Mouse (Mus musculus) MEL (cell line): Measurements from ENCODE around the gene Smo. TPM values are rescaled to one million over a fixed set of nuclear protein-coding genes. Genes with fewer than 3 reads are reported as not detected.

Source experiments
- DNase-seq: peaks from one replicate; pipeline ENCODE4 v3.0.0; 2011; ENCODE audit warnings: low read depth, low spot score
- H3K27ac ChIP-seq: 2 replicates; pipeline ENCODE4 v1.5.1; 2012; ENCODE audit warnings: low read depth, mild to moderate bottlenecking, control low read depth, low read length, moderate library complexity; ENCODE audit not compliant: control insufficient read depth
- H3K27me3 ChIP-seq, 2 experiments: fragments of 150-350 bp in 1 of 2; sonication (generic) in 1 of 2; 2 replicates each; pipeline ENCODE4 v1.6.1; 2012; ENCODE audit warnings: low read length in 2 of 2, mild to moderate bottlenecking in 2 of 2, improper control_type of control experiment in 1 of 2, moderate library complexity in 1 of 2; ENCODE audit not compliant: insufficient read depth in 2 of 2, control insufficient read depth in 1 of 2
- H3K36me3 ChIP-seq, 2 experiments: 2 replicates each; pipeline ENCODE4 v1.6.1; 2012 to 2014; ENCODE audit warnings: low read length in 2 of 2, improper control_type of control experiment in 1 of 2, inconsistent platforms in 1 of 2, mild to moderate bottlenecking in 1 of 2; ENCODE audit not compliant: insufficient read depth in 2 of 2, control insufficient read depth in 1 of 2
- H3K4me1 ChIP-seq, 2 experiments: fragments of 150-350 bp in 1 of 2; sonication (generic) in 1 of 2; 2 replicates each; pipeline ENCODE4 v1.6.1; 2012; ENCODE audit warnings: low read length in 2 of 2, improper control_type of control experiment in 1 of 2, mild to moderate bottlenecking in 1 of 2; ENCODE audit not compliant: insufficient read depth in 2 of 2, control insufficient read depth in 1 of 2
- H3K4me3 ChIP-seq, 2 experiments: fragments of 150-350 bp in 1 of 2; sonication (generic) in 1 of 2; 2 replicates each; pipeline ENCODE4 v1.5.1; 2012; ENCODE audit warnings: low read depth in 2 of 2, low read length in 2 of 2, mild to moderate bottlenecking in 2 of 2, moderate library complexity in 2 of 2, control low read depth in 1 of 2, improper control_type of control experiment in 1 of 2; ENCODE audit not compliant: control insufficient read depth in 1 of 2, insufficient read depth in 1 of 2
- H3K79me2 ChIP-seq: 2 replicates; pipeline ENCODE4 v1.6.1; 2012; ENCODE audit warnings: mild to moderate bottlenecking, low read length, moderate library complexity; ENCODE audit not compliant: control insufficient read depth, poor library complexity, insufficient read depth
- H3K9ac ChIP-seq: 2 replicates; pipeline ENCODE4 v1.6.1; 2012; ENCODE audit warnings: low read depth, mild to moderate bottlenecking, control low read depth, low read length, moderate library complexity; ENCODE audit not compliant: control insufficient read depth, poor library complexity, severe bottlenecking
- H3K9me3 ChIP-seq: fragments of 150-350 bp; sonication (generic); replicated peaks from 2 replicates; pipeline ENCODE4 v1.6.1; 2012; ENCODE audit warnings: mild to moderate bottlenecking, low read length, improper control_type of control experiment, moderate library complexity; ENCODE audit not compliant: insufficient read depth
- BHLHE40 ChIP-seq: IDR thresholded peaks from 2 replicates; pipeline ENCODE4 v1.6.1; 2012; ENCODE audit warnings: low read depth, mild to moderate bottlenecking, inconsistent platforms, low read length, improper control_type of control experiment, borderline replicate concordance
- CHD1 ChIP-seq: IDR thresholded peaks from 2 replicates; pipeline ENCODE4 v1.6.1; 2012; ENCODE audit warnings: low read depth, mild to moderate bottlenecking, inconsistent platforms, low read length, improper control_type of control experiment
- CHD2 ChIP-seq: IDR thresholded peaks from 2 replicates; pipeline ENCODE4 v1.6.1; 2011; ENCODE audit warnings: low read length, improper control_type of control experiment
- CTCF ChIP-seq, 3 experiments: IDR thresholded peaks in 2 of 3; conservative IDR thresholded peaks in 1 of 3; 2 replicates each; pipeline ENCODE4 v1.5.1; 2011 to 2012; ENCODE audit warnings: low read length in 3 of 3, low read depth in 2 of 3, mild to moderate bottlenecking in 2 of 3, improper control_type of control experiment in 1 of 3, inconsistent platforms in 1 of 3, mixed read lengths in 1 of 3, moderate library complexity in 1 of 3; ENCODE audit not compliant: control insufficient read depth in 1 of 3, insufficient read depth in 1 of 3, poor library complexity in 1 of 3, severe bottlenecking in 1 of 3
- E2F4 ChIP-seq: IDR thresholded peaks from 2 replicates; pipeline ENCODE4 v1.6.1; 2011; ENCODE audit warnings: low read depth, low read length, improper control_type of control experiment, borderline replicate concordance
- ELF1 ChIP-seq: IDR thresholded peaks from 2 replicates; pipeline ENCODE4 v1.6.1; 2014; ENCODE audit warnings: low read depth, mild to moderate bottlenecking, inconsistent platforms, low read length, improper control_type of control experiment, moderate library complexity
- EP300 ChIP-seq, 2 experiments: IDR thresholded peaks; 2 replicates each; pipeline ENCODE4 v1.6.1; 2011; ENCODE audit warnings: improper control_type of control experiment in 2 of 2, low read length in 2 of 2, low read depth in 1 of 2, mild to moderate bottlenecking in 1 of 2
- ETS1 ChIP-seq: IDR thresholded peaks from 2 replicates; pipeline ENCODE4 v1.6.1; 2012; ENCODE audit warnings: low read depth, mild to moderate bottlenecking, inconsistent platforms, low read length, improper control_type of control experiment, moderate library complexity
- GABPA ChIP-seq: IDR thresholded peaks from 2 replicates; pipeline ENCODE4 v1.6.1; 2012; ENCODE audit warnings: low read depth, mild to moderate bottlenecking, inconsistent platforms, low read length, improper control_type of control experiment, moderate library complexity
- GATA1 ChIP-seq: IDR thresholded peaks from 2 replicates; pipeline ENCODE4 v1.6.1; 2011; ENCODE audit warnings: low read depth, low read length, improper control_type of control experiment
- HCFC1 ChIP-seq: IDR thresholded peaks from 2 replicates; pipeline ENCODE4 v1.6.1; 2012; ENCODE audit warnings: low read depth, mild to moderate bottlenecking, inconsistent platforms, low read length, improper control_type of control experiment, moderate library complexity
- JUND ChIP-seq: IDR thresholded peaks from 2 replicates; pipeline ENCODE4 v1.6.1; 2011; ENCODE audit warnings: low read depth, mild to moderate bottlenecking, improper control_type of control experiment, low read length
- KAT2A ChIP-seq: conservative IDR thresholded peaks from 2 replicates; pipeline ENCODE4 v1.6.1; 2012; ENCODE audit warnings: low read depth, low read length, improper control_type of control experiment, inconsistent platforms
- MAFK ChIP-seq: IDR thresholded peaks from 2 replicates; pipeline ENCODE4 v1.6.1; 2011; ENCODE audit warnings: low read depth, mild to moderate bottlenecking, low read length, improper control_type of control experiment, borderline replicate concordance
- MAX ChIP-seq: IDR thresholded peaks from 2 replicates; pipeline ENCODE4 v1.6.1; 2011; ENCODE audit warnings: low read length, improper control_type of control experiment
- MAZ ChIP-seq: IDR thresholded peaks from 2 replicates; pipeline ENCODE4 v1.6.1; 2012; ENCODE audit warnings: low read depth, mild to moderate bottlenecking, inconsistent platforms, low read length, improper control_type of control experiment
- MXI1 ChIP-seq: IDR thresholded peaks from 2 replicates; pipeline ENCODE4 v1.6.1; 2011; ENCODE audit warnings: mild to moderate bottlenecking, low read depth, low read length, improper control_type of control experiment
- MYB ChIP-seq: IDR thresholded peaks from 2 replicates; pipeline ENCODE4 v1.6.1; 2011; ENCODE audit warnings: mild to moderate bottlenecking, low read depth, low read length, improper control_type of control experiment
- MYC ChIP-seq: IDR thresholded peaks from 2 replicates; pipeline ENCODE4 v1.6.1; 2011; ENCODE audit warnings: low read depth, mild to moderate bottlenecking, low read length, improper control_type of control experiment, moderate library complexity
- NELFE ChIP-seq: IDR thresholded peaks from 2 replicates; pipeline ENCODE4 v1.6.1; 2011; ENCODE audit warnings: low read depth, low read length, improper control_type of control experiment
- NRF1 ChIP-seq: IDR thresholded peaks from 2 replicates; pipeline ENCODE4 v1.6.1; 2014; ENCODE audit warnings: low read depth, mild to moderate bottlenecking, inconsistent platforms, low read length, improper control_type of control experiment, moderate library complexity; ENCODE audit not compliant: poor library complexity, insufficient read depth, severe bottlenecking
- POLR2A ChIP-seq, 2 experiments: IDR thresholded peaks; 2 replicates each; pipeline ENCODE4 v1.6.1; 2011 to 2012; ENCODE audit warnings: low read length in 2 of 2, mild to moderate bottlenecking in 2 of 2, control low read depth in 1 of 2, improper control_type of control experiment in 1 of 2, low read depth in 1 of 2, moderate library complexity in 1 of 2; ENCODE audit not compliant: control insufficient read depth in 1 of 2, insufficient read depth in 1 of 2, poor library complexity in 1 of 2
- POLR2AphosphoS2 ChIP-seq: IDR thresholded peaks from 2 replicates; pipeline ENCODE4 v1.6.1; 2011; ENCODE audit warnings: low read length, improper control_type of control experiment
- POLR2AphosphoS5 ChIP-seq: IDR thresholded peaks from 2 replicates; pipeline ENCODE4 v1.6.1; 2012; ENCODE audit warnings: low read depth, borderline replicate concordance, mild to moderate bottlenecking, inconsistent platforms, low read length, moderate library complexity, mixed read lengths
- RAD21 ChIP-seq: IDR thresholded peaks from 2 replicates; pipeline ENCODE4 v1.6.1; 2011; ENCODE audit warnings: mild to moderate bottlenecking, low read depth, low read length, improper control_type of control experiment
- RCOR1 ChIP-seq: IDR thresholded peaks from 2 replicates; pipeline ENCODE4 v1.6.1; 2012; ENCODE audit warnings: low read depth, mild to moderate bottlenecking, inconsistent platforms, low read length, improper control_type of control experiment
- SIN3A ChIP-seq: IDR thresholded peaks from 2 replicates; pipeline ENCODE4 v1.6.1; 2012; ENCODE audit warnings: low read length, improper control_type of control experiment, inconsistent platforms
- SMC3 ChIP-seq: IDR thresholded peaks from 2 replicates; pipeline ENCODE4 v1.6.1; 2011; ENCODE audit warnings: low read depth, low read length, improper control_type of control experiment
- TAL1 ChIP-seq: IDR thresholded peaks from 2 replicates; pipeline ENCODE4 v1.6.1; 2012; ENCODE audit warnings: mild to moderate bottlenecking, inconsistent platforms, low read length, moderate library complexity, mixed read lengths
- TBP ChIP-seq: IDR thresholded peaks from 2 replicates; pipeline ENCODE4 v1.8.0; 2011; ENCODE audit warnings: low read depth, low read length, improper control_type of control experiment
- TCF12 ChIP-seq: IDR thresholded peaks from 2 replicates; pipeline ENCODE4 v1.6.1; 2014; ENCODE audit warnings: low read depth, mild to moderate bottlenecking, inconsistent platforms, low read length, improper control_type of control experiment, moderate library complexity
- UBTF ChIP-seq: IDR thresholded peaks from 2 replicates; pipeline ENCODE4 v1.6.1; 2012; ENCODE audit warnings: low read depth, mild to moderate bottlenecking, inconsistent platforms, low read length, improper control_type of control experiment, moderate library complexity, borderline replicate concordance; ENCODE audit not compliant: insufficient read depth
- USF1 ChIP-seq: IDR thresholded peaks from 2 replicates; pipeline ENCODE4 v1.6.1; 2014; ENCODE audit warnings: low read depth, mild to moderate bottlenecking, inconsistent platforms, low read length, improper control_type of control experiment, moderate library complexity
- USF2 ChIP-seq, 2 experiments: IDR thresholded peaks; 2 replicates each; pipeline ENCODE4 v1.6.1; 2011 to 2012; ENCODE audit warnings: improper control_type of control experiment in 2 of 2, low read length in 2 of 2, borderline replicate concordance in 1 of 2, inconsistent platforms in 1 of 2, low read depth in 1 of 2, mild to moderate bottlenecking in 1 of 2; ENCODE audit not compliant: insufficient read depth in 1 of 2
- ZMIZ1 ChIP-seq: IDR thresholded peaks from 2 replicates; pipeline ENCODE4 v1.6.1; 2012; ENCODE audit warnings: low read depth, mild to moderate bottlenecking, inconsistent platforms, low read length, improper control_type of control experiment, moderate library complexity
- ZNF384 ChIP-seq: IDR thresholded peaks from 2 replicates; pipeline ENCODE4 v1.6.1; 2012; ENCODE audit warnings: low read depth, mild to moderate bottlenecking, inconsistent platforms, low read length, improper control_type of control experiment
- polyA plus RNA-seq, 2 experiments: library from polyadenylated mRNA; stranded (reverse) in 1 of 2; unstranded in 1 of 2; fragments of >175 nt in 1 of 2; fragments of >200 nt in 1 of 2; gene quantifications; 2 replicates each; pipeline versions ENCODE4 v1.2.1 to v1.2.4; 2012; ENCODE audit warnings: low replicate concordance in 2 of 2, low read depth in 1 of 2; ENCODE audit not compliant: insufficient read length in 2 of 2, insufficient read depth in 1 of 2, missing spikeins in 1 of 2
- total RNA-seq: library from RNA; depleted of rRNA; stranded (reverse); fragments of 300-350 nt; gene quantifications from 2 replicates; pipeline ENCODE4 v1.2.3, GENCODE M21; 2012

Smo gene
- total and polyA plus RNA-seq, 3 experiments: 62.6 to 83.7 TPM; not detected in 1

DNA sequence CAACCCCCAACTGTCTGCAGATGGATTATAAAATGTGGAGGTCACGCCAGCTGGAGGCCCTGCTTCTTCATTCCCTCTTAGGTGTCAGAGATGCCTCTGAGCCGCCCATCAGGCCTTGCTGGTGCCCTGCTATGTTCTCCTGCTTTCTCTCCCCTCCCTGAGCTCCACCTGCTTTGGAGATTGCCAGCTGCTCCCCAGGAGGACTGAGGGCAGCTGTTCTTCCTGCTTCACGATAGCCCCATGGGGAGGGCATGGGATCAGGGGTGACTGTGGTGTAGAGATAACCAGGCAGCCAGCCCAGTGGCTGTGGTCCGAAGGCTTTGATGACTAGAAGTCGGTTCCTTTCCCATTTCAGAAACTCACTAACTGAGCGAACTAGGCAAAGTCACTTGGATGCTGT, 34.3 kb upstream of the Smo start (continued):
- TF ChIP-seq GATA1 (peak; percentile 94), RCOR1 (peak; percentile 70), POLR2AphosphoS2 (peak; percentile 40; the same call in 1 of the 2 replicates)

DNA sequence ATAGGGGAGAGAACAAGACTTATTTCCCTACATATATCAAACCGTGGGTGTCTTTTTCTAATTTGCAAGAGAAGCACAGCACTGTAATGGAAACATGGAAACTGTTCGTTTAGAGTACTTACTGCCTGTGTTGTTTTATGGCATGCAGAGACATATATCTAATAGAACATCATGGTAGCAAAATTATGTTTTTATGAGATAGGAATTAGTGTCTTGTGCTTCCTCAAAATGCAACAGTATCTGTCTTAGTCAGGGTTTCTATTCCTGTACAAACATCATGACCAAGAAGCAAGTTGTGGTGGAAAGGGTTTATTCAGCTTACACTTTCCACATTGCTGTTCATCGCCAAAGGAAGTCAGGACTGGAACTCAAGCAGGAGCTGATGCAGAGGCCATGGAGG, 33.2 kb upstream of the Smo start:
- H3K79me2 ChIP-seq: peaks cover 20% of the 10 kb centered on the region
- H3K27me3 ChIP-seq: no peaks in the 10 kb centered on the region
- H3K27ac ChIP-seq: peak overlapping the region; percentile 98
- peak; percentile 86 for DNase-seq
- no peak overlapping the region for H3K4me3 ChIP-seq
- peaks cover 0 to 58% of the 10 kb centered on the region in 2 experiments; a peak in 2 of 4 replicates for H3K36me3 ChIP-seq
- peak overlapping the region; percentile 53 for H3K9ac ChIP-seq
- no peaks in the 10 kb centered on the region for H3K9me3 ChIP-seq
- peaks cover 47 to 64% of the 10 kb centered on the region in 2 experiments for H3K4me1 ChIP-seq
- TF ChIP-seq RCOR1 (peak; percentile 28; the same call in 1 of the 2 replicates), GATA1 (peak; percentile 95), MYC (peak; percentile 56; the same call in 1 of the 2 replicates), E2F4 (no peak), MAFK (no peak), CHD2 (no peak), CHD1 (no peak), GABPA (no peak), MXI1 (peak; percentile 32; the same call in 1 of the 2 replicates), ZMIZ1 (no peak), USF1 (no peak), SMC3 (no peak), BHLHE40 (no peak), MAX (no peak), USF2 (IDR thresholded peaks at IDR 0.05; ENCODE audit: borderline replicate concordance in 1 of 2, insufficient read depth in 1 of 2, low read depth in 1 of 2, low read length in 2 of 2) (no peak), MAZ (no peak), RAD21 (no peak), NELFE (no peak), EP300 (IDR thresholded peaks at IDR 0.05; ENCODE audit: low read depth in 1 of 2, low read length in 2 of 2) (peak; percentile 94 to 96), KAT2A (no peak), CTCF (IDR thresholded peaks at IDR 0.05 in 2 of 3, conservative IDR thresholded peaks at IDR 0.05 in 1 of 3; ENCODE audit: control insufficient read depth in 1 of 3, insufficient read depth in 1 of 3, low read depth in 2 of 3, low read length in 3 of 3, poor library complexity in 1 of 3, severe bottlenecking in 1 of 3) (no peak), JUND (no peak), HCFC1 (no peak), TBP (peak; percentile 14), SIN3A (peak; percentile 70; the same call in 1 of the 2 replicates), ELF1 (no peak), TAL1 (peak; percentile 96), ZNF384 (no peak), MYB (no peak), POLR2A (IDR thresholded peaks at IDR 0.05; ENCODE audit: control insufficient read depth in 1 of 2, insufficient read depth in 1 of 2, low read depth in 1 of 2, low read length in 2 of 2, poor library complexity in 1 of 2) (no peak), ETS1 (peak; percentile 80), TCF12 (peak; percentile 96), POLR2AphosphoS5 (no peak), NRF1 (no peak), UBTF (no peak)
